Mouse (Mus musculus) ES-Bruce4 (cell line): ENCODE measurements around the gene Sbf1.

Experiments used
- CTCF ChIP-seq: IDR thresholded peaks from one replicate; pipeline ENCODE4 v1.8.1; 2011; ENCODE audit warnings: low read depth, low read length
- EP300 ChIP-seq: IDR thresholded peaks from 2 replicates; pipeline ENCODE4 v1.6.1; 2011; ENCODE audit warnings: low read depth, low read length; ENCODE audit not compliant: insufficient read depth
- POLR2A ChIP-seq: IDR thresholded peaks from one replicate; pipeline ENCODE4 v1.8.1; 2011; ENCODE audit warnings: low read length; ENCODE audit not compliant: insufficient read depth

GRCm38 (mm10) chr15:89291521-89291920 is 23.6 kb downstream of the Sbf1 start:
- no peak for TF ChIP-seq POLR2A
- TF ChIP-seq EP300: no peak
- no peak for TF ChIP-seq CTCF
